17 mouse cellular contexts compared by ENCODE assay signal in genomic region chr4:55517438-55517837, GRCm38 (mm10).
"Had no signal": no experiment of that assay in that cellular context is flagged by ENCODE, and none has a peak within 500 bp of the region (broad histone marks: within the 10 kb centered on the region; RNA-seq: fewer than 3 reads in every experiment).

No protein-coding gene starts in this region.

- H3K4me2 ChIP-seq: lung, embryonic 15.5 days; midbrain, embryonic 12.5 days; neural tube, embryonic 12.5 days; stomach, embryonic 15.5 days had no signal

- H3K27me3 ChIP-seq: neural tube, embryonic 12.5 days; stomach, embryonic 15.5 days had no signal

- DNase-seq: liver, postnatal 0 days; lung, adult 2 months; lung, postnatal 14 days; lung, postnatal 36 days; midbrain, embryonic 14.5 days; right cerebral cortex, postnatal 14 days; thymus, adult 2 months; thymus, postnatal 25 days; thymus, postnatal 4 days had no signal

- H3K36me3 ChIP-seq: lung, embryonic 15.5 days; midbrain, embryonic 12.5 days; neural tube, embryonic 12.5 days; stomach, embryonic 15.5 days had no signal

- H3K9me3 ChIP-seq: lung, embryonic 15.5 days; megakaryocyte, embryonic 14.5 days; midbrain, embryonic 12.5 days; neural tube, embryonic 12.5 days; stomach, embryonic 15.5 days had no signal

- H3K27ac ChIP-seq: lung, embryonic 15.5 days; macrophage; midbrain, embryonic 12.5 days; neural tube, embryonic 12.5 days; stomach, embryonic 15.5 days; stomach, postnatal 0 days had no signal

- H3K9ac ChIP-seq: liver, postnatal 0 days; lung, embryonic 15.5 days; midbrain, embryonic 12.5 days; neural tube, embryonic 12.5 days; stomach, embryonic 15.5 days had no signal

- H3K4me3 ChIP-seq: lung, embryonic 15.5 days; megakaryocyte, embryonic 14.5 days; midbrain, embryonic 12.5 days; neural tube, embryonic 12.5 days; stomach, embryonic 15.5 days had no signal

- ATAC-seq: liver, postnatal 0 days; lung, postnatal 0 days had no signal
